Mouse (Mus musculus): ENCODE data around the gene Artn. TPM values are rescaled to one million over a fixed set of nuclear protein-coding genes. Genes with fewer than 3 reads are reported as not detected.

Artn gene
- polyA plus RNA-seq, 1 experiment from 2014 or later, result 3.2 TPM

GRCm38 (mm10) chr4:117917847-117918246 lies 11.7 kb downstream of the Artn start:
- no peaks in the 10 kb centered on the region for H3K27me3 ChIP-seq (replicated peaks; ENCODE audit: insufficient read depth, low read length)
- no peak overlapping the region for H3K9ac ChIP-seq (replicated peaks; ENCODE audit: low read depth)
- peaks cover 20% of the 10 kb centered on the region; the same call in 1 of the 2 replicates for H3K4me1 ChIP-seq (ENCODE audit: insufficient read depth, low read depth, low read length)
- H3K4me2 ChIP-seq (replicated peaks; ENCODE audit: low read depth, low read length), result no peak overlapping the region
- TF ChIP-seq EP300 (IDR thresholded peaks at IDR 0.05) (no peak), CTCF (IDR thresholded peaks at IDR 0.05) (no peak)
- DNase-seq (ENCODE audit: low spot score) (no peak), ATAC-seq (no peak)
- WGBS, result 87% methylated on average over 4 of the region's 4 CpGs
- H3K9me3 ChIP-seq (ENCODE audit: low read length), result no peaks in the 10 kb centered on the region
- H3K36me3 ChIP-seq (ENCODE audit: insufficient read depth, low read length), result no peaks in the 10 kb centered on the region
- no peak overlapping the region for H3K27ac ChIP-seq (ENCODE audit: low read length)
- no peak overlapping the region for H3K4me3 ChIP-seq (ENCODE audit: low read depth, low read length)

- ATAC-seq (no peak), DNase-seq (ENCODE audit: low spot score) (no peak)
- Histone ChIP-seq H3K27ac (ENCODE audit: low read length) (no peak overlapping the region), H3K4me3 (ENCODE audit: low read depth, low read length) (no peak overlapping the region), H3K4me2 (replicated peaks; ENCODE audit: low read depth, low read length) (no peak overlapping the region), H3K9me3 (ENCODE audit: low read length) (no peaks in the 10 kb centered on the region), H3K27me3 (replicated peaks; ENCODE audit: insufficient read depth, low read length) (no peaks in the 10 kb centered on the region), H3K4me1 (ENCODE audit: insufficient read depth, low read depth, low read length) (peaks cover 21% of the 10 kb centered on the region; the same call in 1 of the 2 replicates), H3K9ac (replicated peaks; ENCODE audit: low read depth) (no peak overlapping the region), H3K36me3 (ENCODE audit: insufficient read depth, low read length) (no peaks in the 10 kb centered on the region)
- TF ChIP-seq EP300 (IDR thresholded peaks at IDR 0.05), result no peak
- TF ChIP-seq CTCF (IDR thresholded peaks at IDR 0.05), result no peak
- 92% methylated on average over 4 of the region's 4 CpGs for WGBS
Observed at GRCm38 (mm10) chr4:117917402-117917801, 12.2 kb downstream of the Artn start.

- WGBS, result 50% methylated on average over 5 of the region's 5 CpGs
- H3K9me3 ChIP-seq (ENCODE audit: low read length), result no peaks in the 10 kb centered on the region
- H3K27me3 ChIP-seq (replicated peaks; ENCODE audit: insufficient read depth, low read length), result no peaks in the 10 kb centered on the region
- DNase-seq (ENCODE audit: low spot score) (no peak), ATAC-seq (no peak)
- TF ChIP-seq CTCF (IDR thresholded peaks at IDR 0.05) (no peak), EP300 (IDR thresholded peaks at IDR 0.05) (no peak)
- H3K9ac ChIP-seq (replicated peaks; ENCODE audit: low read depth), result no peak overlapping the region
- H3K36me3 ChIP-seq (ENCODE audit: insufficient read depth, low read length), result no peaks in the 10 kb centered on the region
- peaks cover 21% of the 10 kb centered on the region; the same call in 1 of the 2 replicates for H3K4me1 ChIP-seq (ENCODE audit: insufficient read depth, low read depth, low read length)
- H3K4me3 ChIP-seq (ENCODE audit: low read depth, low read length), result no peak overlapping the region
- H3K27ac ChIP-seq (ENCODE audit: low read length), result no peak overlapping the region
- H3K4me2 ChIP-seq (replicated peaks; ENCODE audit: low read depth, low read length), result 0 out of 2 replicates have a peak overlapping the region, but pooled peaks have one; percentile 97
Observed at GRCm38 (mm10) chr4:117916386-117916785, 13.2 kb downstream of the Artn start.

GRCm38 (mm10) chr4:117915489-117916105 lies 14.0 kb downstream of the Artn start:
- Histone ChIP-seq H3K9me3 (ENCODE audit: low read length) (no peaks in the 10 kb centered on the region), H3K36me3 (ENCODE audit: insufficient read depth, low read length) (no peaks in the 10 kb centered on the region), H3K4me2 (replicated peaks; ENCODE audit: low read depth, low read length) (peak overlapping the region; percentile 97), H3K27me3 (replicated peaks; ENCODE audit: insufficient read depth, low read length) (no peaks in the 10 kb centered on the region), H3K4me3 (ENCODE audit: low read depth, low read length) (peak overlapping the region; percentile 67), H3K9ac (replicated peaks; ENCODE audit: low read depth) (peak overlapping the region; percentile 60; the same call in 1 of the 2 replicates), H3K27ac (ENCODE audit: low read length) (no peak overlapping the region), H3K4me1 (ENCODE audit: insufficient read depth, low read depth, low read length) (peaks cover 21% of the 10 kb centered on the region; the same call in 1 of the 2 replicates)
- DNase-seq (ENCODE audit: low spot score), result no peak
- ATAC-seq, result no peak
- TF ChIP-seq CTCF (IDR thresholded peaks at IDR 0.05), result no peak
- TF ChIP-seq EP300 (IDR thresholded peaks at IDR 0.05), result no peak
- WGBS, result 3% methylated on average over 19 of the region's 19 CpGs

- peak within 1 kb of the TSS; percentile 97 for H3K4me2 ChIP-seq (replicated peaks; ENCODE audit: low read depth, low read length)
- DNase-seq (ENCODE audit: low spot score) (peak; percentile 94), ATAC-seq (peak; percentile 95)
- H3K9me3 ChIP-seq (ENCODE audit: low read length), result no peaks in the 10 kb centered on the region
- peak within 1 kb of the TSS; percentile 76 for H3K27ac ChIP-seq (ENCODE audit: low read length)
- H3K4me1 ChIP-seq (ENCODE audit: insufficient read depth, low read depth, low read length), result peaks cover 21% of the 10 kb centered on the region; the same call in 1 of the 2 replicates
- TF ChIP-seq CTCF (IDR thresholded peaks at IDR 0.05), result peak; percentile 63
- TF ChIP-seq EP300 (IDR thresholded peaks at IDR 0.05), result peak; percentile 73; the same call in 1 of the 2 replicates
- no peaks in the 10 kb centered on the region for H3K36me3 ChIP-seq (ENCODE audit: insufficient read depth, low read length)
- H3K9ac ChIP-seq (replicated peaks; ENCODE audit: low read depth), result peak within 1 kb of the TSS; percentile 60
- 1% methylated on average over 55 of the region's 61 CpGs for WGBS
- H3K27me3 ChIP-seq (replicated peaks; ENCODE audit: insufficient read depth, low read length), result no peaks in the 10 kb centered on the region
- peak within 1 kb of the TSS; percentile 67 for H3K4me3 ChIP-seq (ENCODE audit: low read depth, low read length)
Observed at GRCm38 (mm10) chr4:117914591-117915442, 14.7 kb downstream of the Artn start, which contains the start of gene Ipo13. Gene Ipo13, minus strand, starts transcription at chr4:117914999.

- no peaks in the 10 kb centered on the region for H3K9me3 ChIP-seq (ENCODE audit: low read length)
- peaks cover 24% of the 10 kb centered on the region; the same call in 1 of the 2 replicates for H3K4me1 ChIP-seq (ENCODE audit: insufficient read depth, low read depth, low read length)
- no peak for ATAC-seq
- peak overlapping the region; percentile 97 for H3K4me2 ChIP-seq (replicated peaks; ENCODE audit: low read depth, low read length)
- H3K4me3 ChIP-seq (ENCODE audit: low read depth, low read length), result peak overlapping the region; percentile 67
- TF ChIP-seq EP300 (IDR thresholded peaks at IDR 0.05) (no peak), CTCF (IDR thresholded peaks at IDR 0.05) (no peak)
- no peaks in the 10 kb centered on the region for H3K27me3 ChIP-seq (replicated peaks; ENCODE audit: insufficient read depth, low read length)
- H3K36me3 ChIP-seq (ENCODE audit: insufficient read depth, low read length), result no peaks in the 10 kb centered on the region
- no peak overlapping the region for H3K27ac ChIP-seq (ENCODE audit: low read length)
- 13% methylated on average over 8 of the region's 8 CpGs for WGBS
- DNase-seq (ENCODE audit: low spot score), result no peak
- H3K9ac ChIP-seq (replicated peaks; ENCODE audit: low read depth), result peak overlapping the region; percentile 60
Observed at GRCm38 (mm10) chr4:117914031-117914430, 15.5 kb downstream of the Artn start.
